Mouse (Mus musculus) ES-Bruce4 (cell line): ENCODE measurements around the gene Haghl. TPM values are rescaled to one million over a fixed set of nuclear protein-coding genes. Genes with fewer than 3 reads are reported as not detected.
A peak's percentile ranks its signal among the peaks of the same experiment; 100 is the strongest.
"Not testable (repeated sequence)": the region's sequence is repeated elsewhere in the genome, so short reads cannot be mapped to it uniquely, and the experiment has no call there.

Experiments
- H3K27ac ChIP-seq: 2 replicates; pipeline ENCODE4 v1.5.1; 2012; ENCODE audit warnings: low read length, inconsistent platforms; ENCODE audit not compliant: insufficient read depth
- H3K27me3 ChIP-seq: 2 replicates; pipeline ENCODE4 v1.6.1; 2012; ENCODE audit warnings: mild to moderate bottlenecking, low read length, inconsistent platforms; ENCODE audit not compliant: control insufficient read depth, poor library complexity, insufficient read depth, severe bottlenecking
- H3K36me3 ChIP-seq: 2 replicates; pipeline ENCODE4 v1.6.1; 2012; ENCODE audit warnings: inconsistent platforms, mild to moderate bottlenecking, low read length, moderate library complexity; ENCODE audit not compliant: control insufficient read depth, poor library complexity, insufficient read depth, severe bottlenecking
- H3K4me1 ChIP-seq: one replicate; pipeline ENCODE4 v1.8.1; 2011; ENCODE audit warnings: low read length; ENCODE audit not compliant: control insufficient read depth, insufficient read depth
- H3K4me3 ChIP-seq: 2 replicates; pipeline ENCODE4 v1.5.1; 2011; ENCODE audit warnings: low read depth, mild to moderate bottlenecking, low read length
- H3K9ac ChIP-seq: 2 replicates; pipeline ENCODE4 v1.6.1; 2012; ENCODE audit warnings: low read depth, mild to moderate bottlenecking, inconsistent platforms; ENCODE audit not compliant: poor library complexity, severe bottlenecking
- H3K9me3 ChIP-seq: replicated peaks from 2 replicates; pipeline ENCODE4 v1.6.1; 2012; ENCODE audit warnings: mild to moderate bottlenecking, low read length, inconsistent platforms; ENCODE audit not compliant: control insufficient read depth, poor library complexity, insufficient read depth, severe bottlenecking
- CTCF ChIP-seq: IDR thresholded peaks from one replicate; pipeline ENCODE4 v1.8.1; 2011; ENCODE audit warnings: low read depth, low read length
- EP300 ChIP-seq: IDR thresholded peaks from 2 replicates; pipeline ENCODE4 v1.6.1; 2011; ENCODE audit warnings: low read depth, low read length; ENCODE audit not compliant: insufficient read depth
- POLR2A ChIP-seq: IDR thresholded peaks from one replicate; pipeline ENCODE4 v1.8.1; 2011; ENCODE audit warnings: low read length; ENCODE audit not compliant: insufficient read depth
- polyA plus RNA-seq: library from polyadenylated mRNA; stranded (reverse); fragments of >200 nt; gene quantifications from 2 replicates; pipeline ENCODE4 v1.2.4, GENCODE M21; 2011; ENCODE audit warnings: low read depth; ENCODE audit not compliant: missing spikeins, insufficient read depth, insufficient read length

Gene Haghl
- polyA plus RNA-seq, 1 experiment = 32.1 TPM

DNA sequence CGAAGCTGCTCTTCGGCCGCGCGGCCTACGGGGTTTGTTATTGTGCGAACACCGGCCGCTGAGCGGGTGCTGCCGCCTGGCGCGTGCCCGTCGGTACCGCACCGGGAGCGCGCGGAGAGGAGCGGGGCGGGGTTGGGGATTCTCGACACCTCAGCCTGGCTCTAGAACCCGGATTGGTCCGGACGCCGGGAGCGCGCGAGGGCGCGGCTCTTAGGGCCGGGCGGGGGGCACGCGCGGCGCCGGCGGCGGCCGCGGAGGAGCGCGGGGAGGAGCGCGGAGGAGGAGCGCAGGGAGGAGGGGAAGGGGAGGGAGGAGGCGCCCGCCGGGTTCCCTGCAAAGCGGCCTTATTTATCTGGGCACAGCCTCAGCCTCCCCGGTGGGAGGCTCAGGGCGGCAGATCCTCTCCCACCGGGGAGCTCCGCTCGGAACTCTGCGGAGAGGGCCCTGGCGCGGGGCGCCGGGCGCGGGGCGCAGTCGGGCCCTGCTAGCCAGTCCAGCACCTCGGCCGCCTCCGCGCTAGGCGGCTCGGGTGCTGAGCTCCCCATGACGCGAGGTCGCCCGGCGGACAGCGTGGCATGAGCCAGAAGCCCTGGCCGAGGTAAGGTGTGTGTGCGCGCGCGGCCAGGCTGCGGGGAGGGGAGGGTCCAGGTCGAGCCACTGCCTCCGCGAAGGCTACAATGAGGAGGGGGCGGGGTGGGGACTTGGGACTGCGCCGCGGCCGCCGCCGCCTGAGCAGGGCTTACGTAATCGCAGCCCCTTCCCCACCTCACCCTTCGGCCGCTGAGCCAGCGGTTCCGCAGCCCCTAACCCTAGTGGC lies 23.5 kb upstream of the Haghl start, which contains the start of gene Fbxl16:
TSS of gene Fbxl16 (plus strand) at position 297 of the 817 bp plus-strand sequence.
- H3K9ac ChIP-seq = peak within 1 kb of the TSS; percentile 73
- H3K36me3 ChIP-seq = no peaks in the 10 kb centered on the region
- TF ChIP-seq POLR2A (no peak), EP300 (peak; percentile 19; the same call in 1 of the 2 replicates)
- no peaks in the 10 kb centered on the region for H3K9me3 ChIP-seq
- H3K27ac ChIP-seq = no peak within 1 kb of the TSS
- peak within 1 kb of the TSS; percentile 84 for H3K4me3 ChIP-seq
- no peaks in the 10 kb centered on the region for H3K27me3 ChIP-seq
- H3K4me1 ChIP-seq = no peaks in the 10 kb centered on the region

DNA sequence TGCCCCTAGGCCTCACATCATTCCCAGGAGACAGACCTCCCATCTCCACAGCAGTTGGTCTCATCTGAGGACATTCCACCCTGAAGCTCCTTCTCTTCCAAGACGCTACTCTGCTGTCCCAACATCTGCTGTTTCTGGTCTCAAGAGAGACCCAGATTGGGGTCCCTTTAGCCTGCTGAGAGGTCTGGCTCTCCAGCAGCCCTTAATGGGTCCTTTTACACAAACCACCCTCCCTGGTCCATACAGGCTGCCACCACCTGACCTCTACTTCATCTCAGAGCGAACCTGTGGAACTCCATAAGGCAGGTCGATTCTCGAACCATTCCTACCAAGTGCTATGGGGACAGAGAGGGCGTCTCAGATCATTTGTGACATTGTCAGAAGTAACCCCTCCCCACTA lies 22.6 kb upstream of the Haghl start:
- Histone ChIP-seq H3K4me3 (no peak overlapping the region), H3K36me3 (no peaks in the 10 kb centered on the region), H3K27ac (no peak overlapping the region), H3K9me3 (no peaks in the 10 kb centered on the region), H3K27me3 (no peaks in the 10 kb centered on the region), H3K4me1 (no peaks in the 10 kb centered on the region), H3K9ac (peak overlapping the region; percentile 73; the same call in 1 of the 2 replicates)
- TF ChIP-seq POLR2A (no peak), CTCF (no peak), EP300 (no peak)

DNA sequence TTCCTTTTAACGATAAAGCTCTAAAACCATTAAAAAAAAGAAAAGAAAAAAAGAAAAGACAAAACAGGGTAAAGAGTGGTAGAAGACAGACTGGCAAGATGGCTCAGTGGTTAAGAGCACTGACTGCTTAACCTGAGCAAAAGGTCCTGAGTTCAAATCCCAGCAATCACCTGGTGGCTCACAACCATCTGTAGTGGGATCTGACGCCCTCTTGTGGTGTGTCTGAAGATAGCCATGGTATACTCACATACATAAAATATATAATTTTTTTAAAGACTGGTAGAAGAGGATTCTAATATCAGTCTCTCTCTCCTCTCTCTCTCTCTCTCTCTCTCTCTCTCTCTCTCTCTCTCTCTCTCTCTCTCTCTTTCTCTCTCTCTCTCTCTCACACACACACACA lies 22.0 kb upstream of the Haghl start:
- H3K36me3 ChIP-seq, H3K4me3 ChIP-seq, H3K27ac ChIP-seq, H3K27me3 ChIP-seq, H3K9me3 ChIP-seq, H3K4me1 ChIP-seq, H3K9ac ChIP-seq: not testable (repeated sequence)

DNA sequence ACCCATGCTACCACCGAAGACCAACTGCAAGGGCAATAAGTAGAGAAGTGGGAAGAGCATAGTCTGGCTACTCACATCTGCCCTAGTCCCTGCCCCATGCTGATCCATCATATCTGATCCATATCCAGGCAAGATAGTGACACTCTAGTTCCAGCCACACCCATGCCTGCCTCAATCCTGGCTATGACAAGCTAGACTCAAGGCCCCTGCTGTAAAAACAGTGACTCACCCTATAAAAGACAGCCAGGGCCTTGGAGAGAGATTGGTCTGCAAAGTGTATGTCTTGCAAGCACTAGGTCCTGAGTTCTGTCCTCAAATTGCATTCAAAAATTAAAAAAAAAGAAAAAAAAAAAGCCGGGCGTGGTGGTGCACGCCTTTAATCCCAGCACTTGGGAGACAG lies 21.0 kb upstream of the Haghl start:
- no peaks in the 10 kb centered on the region for H3K27me3 ChIP-seq
- no peak for TF ChIP-seq CTCF
- TF ChIP-seq EP300 = no peak
- no peak for TF ChIP-seq POLR2A
- no peaks in the 10 kb centered on the region for H3K36me3 ChIP-seq
- H3K4me3 ChIP-seq = no peak overlapping the region
- no peak overlapping the region for H3K9ac ChIP-seq
- no peaks in the 10 kb centered on the region for H3K4me1 ChIP-seq
- no peaks in the 10 kb centered on the region for H3K9me3 ChIP-seq
- no peak overlapping the region for H3K27ac ChIP-seq

DNA sequence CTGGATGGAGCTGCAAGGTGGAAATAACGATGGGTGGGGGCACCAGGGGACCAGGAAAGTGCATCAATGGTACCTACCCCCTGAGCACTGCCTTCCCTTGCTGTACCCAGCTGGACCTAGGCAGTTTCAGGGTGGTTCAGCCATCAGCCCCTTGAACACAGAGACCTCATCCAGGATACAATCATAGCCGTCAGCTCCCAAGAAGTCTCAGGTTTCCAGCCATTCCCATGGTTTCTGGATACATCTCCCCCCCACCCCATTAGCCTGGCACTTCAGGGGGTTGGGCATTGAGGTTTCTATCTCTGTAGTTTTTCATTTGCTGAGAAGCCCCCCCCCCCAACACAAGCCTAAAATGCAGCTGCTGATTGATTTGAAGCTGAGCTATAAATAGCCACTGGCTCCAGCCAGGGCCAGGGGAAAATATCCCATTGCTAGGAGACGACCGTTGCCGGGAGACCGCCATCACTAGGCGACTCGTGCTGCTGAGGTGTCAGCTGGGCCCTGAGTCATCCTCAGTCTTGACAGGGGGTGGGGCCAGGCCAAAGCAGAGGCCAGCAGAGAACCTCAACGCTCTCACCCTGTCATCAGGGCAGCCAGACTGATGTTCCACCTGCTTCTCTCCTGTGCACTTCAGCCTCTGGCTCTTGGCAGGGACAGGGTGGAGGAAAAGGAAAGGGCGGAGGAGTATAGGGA lies 17.5 kb upstream of the Haghl start:
- H3K27me3 ChIP-seq = no peaks in the 10 kb centered on the region
- no peaks in the 10 kb centered on the region for H3K36me3 ChIP-seq
- no peaks in the 10 kb centered on the region for H3K9me3 ChIP-seq
- TF ChIP-seq EP300 (no peak), CTCF (no peak), POLR2A (no peak)
- H3K4me1 ChIP-seq = no peaks in the 10 kb centered on the region
- no peak overlapping the region for H3K4me3 ChIP-seq
- no peak overlapping the region for H3K27ac ChIP-seq
- H3K9ac ChIP-seq = no peak overlapping the region

DNA sequence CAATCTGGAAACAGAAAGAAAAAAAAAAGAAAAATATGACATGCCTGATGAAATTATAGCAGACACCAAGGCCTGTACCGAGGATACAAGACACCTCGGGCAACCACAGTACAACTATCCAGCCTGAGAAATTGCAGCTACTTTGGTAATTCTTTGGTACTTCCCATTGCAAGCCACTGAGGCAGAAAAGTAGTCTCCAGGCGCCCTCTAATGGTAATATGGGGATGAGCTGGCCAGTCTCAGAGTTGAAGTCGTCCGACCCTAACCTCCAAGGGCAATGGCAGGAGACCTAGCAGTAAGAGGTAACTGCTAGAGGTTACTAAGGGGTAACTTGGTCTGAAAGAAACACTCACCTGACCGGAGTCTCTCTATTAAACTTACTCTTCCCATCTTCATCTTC lies 15.6 kb upstream of the Haghl start:
- Histone ChIP-seq H3K27ac (no peak overlapping the region), H3K4me1 (no peaks in the 10 kb centered on the region), H3K36me3 (no peaks in the 10 kb centered on the region), H3K9me3 (no peaks in the 10 kb centered on the region), H3K9ac (no peak overlapping the region), H3K4me3 (no peak overlapping the region), H3K27me3 (no peaks in the 10 kb centered on the region)
- TF ChIP-seq CTCF (peak; percentile 68), EP300 (no peak)
